Mouse (Mus musculus): ENCODE results near the gene Shc2.

The Shc2 gene

DNA sequence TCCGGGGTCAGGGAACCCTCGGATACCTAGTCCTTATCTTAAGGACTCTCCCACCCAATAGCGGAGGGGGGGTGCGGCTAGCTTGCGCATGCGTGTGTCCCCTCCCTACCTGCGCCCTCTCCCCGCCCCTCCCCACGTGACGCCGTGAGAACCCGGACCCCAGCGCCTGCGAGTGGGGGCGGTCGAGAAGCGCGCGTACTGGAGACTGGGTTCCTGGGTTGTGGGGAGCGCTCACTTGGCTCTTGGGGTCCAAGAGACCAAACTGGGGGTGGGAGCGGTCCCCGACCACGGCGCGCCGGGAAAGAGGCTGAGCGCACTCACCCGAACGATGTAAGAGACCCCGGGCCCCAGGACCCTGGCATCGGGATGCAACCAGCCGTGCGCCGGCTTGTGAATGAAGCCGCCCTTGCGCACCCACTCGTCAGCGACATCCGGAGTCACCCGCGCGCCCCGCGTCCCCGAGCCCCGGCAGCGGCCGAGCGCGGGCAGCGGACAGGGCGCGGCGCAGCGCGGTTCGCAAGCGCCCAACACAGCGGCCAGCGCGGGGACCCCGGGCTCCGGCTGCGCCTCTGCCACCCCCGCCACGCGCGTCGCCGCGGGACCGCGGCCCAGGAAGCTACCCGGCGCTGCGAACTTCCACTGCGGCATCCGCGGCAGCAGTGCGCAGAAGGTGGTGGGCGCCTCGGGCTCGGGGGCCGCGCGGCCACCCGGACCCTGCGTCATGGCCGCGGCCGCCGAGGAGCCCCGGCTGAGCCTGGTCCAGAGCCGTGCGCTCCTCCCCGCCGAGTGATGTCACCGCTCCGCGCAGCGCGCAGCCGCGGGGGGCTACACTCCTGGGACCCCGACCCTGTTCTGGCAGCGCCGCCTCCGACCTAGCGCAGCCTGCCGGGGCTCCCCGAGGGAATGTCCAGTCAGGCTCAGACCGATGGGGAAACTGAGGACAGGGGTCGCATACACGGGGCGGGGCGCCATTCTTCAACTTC lies at the start of gene Shc2:
TSS of gene Shc2 (minus strand) at position 791 of the 983 bp plus-strand sequence.
- TF ChIP-seq GATA4 (IDR thresholded peaks at IDR 0.05; ENCODE audit: insufficient replicate concordance, low read length) = no peak

DNA sequence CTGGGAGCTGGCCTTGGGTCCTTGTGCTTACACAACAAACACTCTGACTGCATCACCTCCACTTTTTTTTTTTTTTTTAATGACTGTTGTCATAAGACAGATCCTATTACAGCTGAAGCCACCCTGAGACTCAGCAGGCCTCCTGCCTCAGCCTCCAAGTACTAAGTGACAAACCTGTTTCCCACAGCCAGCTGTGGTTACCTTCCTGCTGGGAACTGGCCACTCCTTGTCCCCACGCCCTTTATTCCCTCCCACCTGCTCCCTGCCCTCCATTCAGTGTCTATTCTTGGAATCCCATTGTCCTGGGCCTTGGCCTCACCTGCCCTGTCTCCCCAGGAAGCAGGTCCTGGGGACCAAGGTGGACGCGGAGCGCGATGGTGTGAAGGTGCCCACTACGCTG lies 49.8 kb upstream of the Shc2 start:
- TF ChIP-seq GATA4 (IDR thresholded peaks at IDR 0.05; ENCODE audit: insufficient replicate concordance, low read length) = no peak

DNA sequence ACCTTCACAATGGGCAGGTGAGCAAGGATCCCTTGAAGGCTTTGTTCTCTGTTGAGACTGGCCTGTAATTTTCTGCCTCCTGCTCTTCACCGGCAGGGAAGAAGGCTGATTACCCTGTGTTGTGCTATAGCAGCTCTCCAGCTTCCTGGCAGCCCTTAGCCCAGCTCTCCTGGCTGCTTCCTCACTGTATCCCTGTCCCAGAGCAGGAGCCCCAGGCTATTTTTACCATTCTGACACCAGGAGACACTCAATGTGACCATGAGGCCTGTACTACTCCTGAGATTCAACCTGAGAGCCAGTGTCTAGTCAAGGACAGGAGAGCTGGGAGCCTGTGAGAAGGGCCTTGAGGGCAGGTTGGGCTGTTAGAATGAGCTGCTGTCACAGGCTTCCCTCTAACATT lies 49.0 kb upstream of the Shc2 start:
- no peak for TF ChIP-seq GATA4 (IDR thresholded peaks at IDR 0.05; ENCODE audit: insufficient replicate concordance, low read length)

DNA sequence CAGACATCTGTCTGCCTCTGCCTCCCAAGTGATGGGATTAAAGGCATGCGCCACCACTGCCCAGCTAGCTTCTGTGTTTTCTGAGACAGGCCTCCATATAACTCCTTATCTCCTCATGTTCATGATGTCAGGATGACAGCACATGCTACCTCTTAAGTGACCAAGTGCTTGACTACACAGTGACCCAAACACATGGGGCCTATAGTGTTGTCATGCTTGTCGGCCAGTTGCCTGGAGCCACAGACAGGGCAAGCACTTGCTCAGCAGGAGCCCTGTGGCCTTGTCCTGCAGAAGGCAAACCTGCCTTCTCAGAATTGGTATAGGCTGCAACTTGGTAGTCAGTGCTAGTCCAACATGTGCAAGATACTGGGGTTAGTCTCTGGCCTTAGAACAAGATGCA lies 48.5 kb upstream of the Shc2 start:
- TF ChIP-seq GATA4 (IDR thresholded peaks at IDR 0.05; ENCODE audit: insufficient replicate concordance, low read length) = no peak

DNA sequence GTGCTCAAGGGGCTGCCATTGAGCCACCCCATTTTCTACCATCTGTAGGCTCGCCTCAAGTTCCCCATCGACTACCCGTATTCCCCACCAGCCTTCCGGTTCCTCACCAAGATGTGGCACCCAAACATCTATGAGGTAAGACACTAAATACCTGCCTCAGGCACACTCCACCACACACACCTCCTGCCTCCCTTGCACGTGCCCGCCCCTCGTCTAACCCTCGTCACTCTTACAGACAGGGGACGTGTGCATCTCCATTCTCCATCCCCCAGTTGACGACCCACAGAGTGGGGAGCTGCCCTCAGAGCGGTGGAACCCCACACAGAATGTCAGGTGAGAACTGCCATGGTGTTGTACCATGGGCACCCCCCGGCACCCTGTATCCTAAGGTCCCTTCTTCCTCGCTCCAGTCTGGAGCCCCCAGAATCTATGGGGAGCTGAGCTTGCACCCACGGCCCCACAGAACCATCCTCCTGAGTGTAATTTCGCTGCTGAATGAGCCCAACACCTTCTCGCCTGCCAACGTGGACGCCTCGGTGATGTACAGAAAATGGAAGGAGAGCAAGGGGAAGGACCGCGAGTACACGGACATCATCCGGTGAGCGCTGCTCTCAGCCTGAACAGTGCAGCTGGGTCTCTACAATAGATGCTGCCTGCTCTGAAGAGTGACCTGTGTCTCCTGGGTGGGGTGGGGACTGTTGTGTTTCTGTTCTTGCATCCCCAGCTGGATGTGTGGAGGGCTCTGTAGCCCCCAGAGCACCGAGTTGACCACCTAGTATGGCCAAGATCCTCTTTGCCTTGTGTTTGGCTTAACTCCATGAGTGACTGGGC lies 47.3 kb upstream of the Shc2 start:
- no peak for TF ChIP-seq GATA4 (IDR thresholded peaks at IDR 0.05; ENCODE audit: insufficient replicate concordance, low read length)

DNA sequence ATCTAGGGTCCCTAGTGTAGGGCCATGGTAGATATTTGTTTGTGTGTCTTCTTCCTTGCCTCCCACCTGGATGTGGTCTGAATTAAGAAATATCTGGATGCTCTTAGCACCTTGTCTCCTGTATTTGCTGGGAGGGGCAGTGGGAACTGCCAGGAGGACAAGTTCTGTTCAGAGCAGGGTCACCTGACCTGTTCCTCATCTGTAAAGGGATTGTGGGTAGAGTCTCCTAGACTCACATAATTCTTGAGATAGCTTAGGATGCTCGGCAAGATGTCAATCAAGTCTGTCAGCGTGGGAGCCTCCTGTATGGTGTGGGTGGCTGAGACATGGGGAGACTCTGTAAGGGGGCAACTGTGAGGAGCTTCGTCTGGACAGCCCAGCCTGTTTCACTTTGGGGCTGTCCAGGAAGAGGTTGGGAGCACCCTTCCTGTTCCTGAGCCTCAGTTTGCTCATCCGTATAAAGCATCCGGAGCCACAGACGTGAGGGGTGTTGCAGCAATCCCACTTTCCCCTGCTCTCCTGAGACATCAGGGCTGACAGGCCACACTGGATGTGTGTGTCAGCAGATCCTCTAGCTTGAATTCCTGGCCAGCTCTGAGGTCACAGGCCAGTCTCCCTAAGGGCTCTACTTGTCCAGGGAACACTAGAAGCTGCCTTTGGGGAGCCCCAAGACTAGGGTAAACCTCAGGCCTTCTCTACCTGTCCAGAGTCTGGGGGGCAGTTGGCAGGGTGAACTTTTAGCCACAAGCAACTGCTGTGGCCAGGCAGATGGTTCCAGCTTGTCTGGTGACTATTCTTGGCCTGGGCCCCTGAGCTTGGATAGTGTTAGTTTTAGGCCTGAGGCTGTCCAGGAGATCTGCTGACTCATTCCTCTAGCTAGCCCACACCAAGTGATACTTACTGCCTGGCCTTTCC lies 46.3 kb upstream of the Shc2 start:
- no peak for TF ChIP-seq GATA4 (IDR thresholded peaks at IDR 0.05; ENCODE audit: insufficient replicate concordance, low read length)

DNA sequence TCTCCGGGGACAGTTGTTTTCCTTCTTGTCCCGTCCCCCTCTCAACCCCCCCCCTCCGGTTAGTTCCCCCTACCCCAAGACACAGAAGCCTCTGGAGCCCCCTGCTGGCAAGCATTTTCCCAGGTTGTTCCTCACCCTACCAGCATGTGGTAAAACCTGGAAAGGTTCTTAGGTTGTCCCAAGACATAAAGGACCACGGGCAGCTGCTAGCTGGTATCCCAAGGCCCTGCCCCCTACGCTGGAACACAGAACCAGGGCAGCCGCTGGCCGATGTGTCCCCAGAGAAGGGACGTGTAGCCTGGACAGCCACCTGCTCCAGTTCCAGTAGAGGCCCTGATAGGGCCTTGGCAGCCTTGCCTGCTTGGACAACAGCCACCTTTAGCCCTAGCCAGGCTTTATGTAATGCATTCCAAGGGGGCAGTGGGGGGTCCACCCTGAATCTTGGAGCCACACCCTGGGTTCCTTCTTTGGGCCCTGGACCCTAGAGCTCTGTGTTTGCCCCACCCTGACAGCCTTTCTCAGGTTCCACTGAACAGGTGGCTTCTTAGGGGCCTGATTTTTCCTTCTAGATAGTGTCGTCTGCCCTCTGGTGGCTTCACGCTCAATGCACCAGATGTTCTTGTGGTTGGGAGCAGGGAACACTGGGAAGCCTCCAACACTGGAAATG lies 45.3 kb upstream of the Shc2 start:
- TF ChIP-seq GATA4 (IDR thresholded peaks at IDR 0.05; ENCODE audit: insufficient replicate concordance, low read length) = no peak

DNA sequence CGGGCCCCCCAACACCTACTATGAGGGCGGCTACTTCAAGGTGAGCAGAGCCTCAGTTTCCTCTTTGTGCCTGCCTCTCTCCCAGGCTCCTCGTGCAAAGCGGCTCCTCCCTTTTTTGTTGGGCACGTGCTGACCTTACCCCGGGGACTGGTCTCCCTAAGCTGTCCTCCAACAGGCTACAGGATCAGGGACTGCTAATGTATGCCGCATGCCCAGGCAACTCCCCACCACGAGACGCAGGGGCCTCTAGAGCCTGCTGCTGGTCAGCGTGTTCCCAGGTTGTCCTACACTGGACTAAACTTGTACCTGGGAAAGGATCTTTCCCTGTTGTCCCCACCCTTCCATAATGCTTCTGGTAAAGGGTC lies 44.8 kb upstream of the Shc2 start:
- no peak for TF ChIP-seq GATA4 (IDR thresholded peaks at IDR 0.05; ENCODE audit: insufficient replicate concordance, low read length)

DNA sequence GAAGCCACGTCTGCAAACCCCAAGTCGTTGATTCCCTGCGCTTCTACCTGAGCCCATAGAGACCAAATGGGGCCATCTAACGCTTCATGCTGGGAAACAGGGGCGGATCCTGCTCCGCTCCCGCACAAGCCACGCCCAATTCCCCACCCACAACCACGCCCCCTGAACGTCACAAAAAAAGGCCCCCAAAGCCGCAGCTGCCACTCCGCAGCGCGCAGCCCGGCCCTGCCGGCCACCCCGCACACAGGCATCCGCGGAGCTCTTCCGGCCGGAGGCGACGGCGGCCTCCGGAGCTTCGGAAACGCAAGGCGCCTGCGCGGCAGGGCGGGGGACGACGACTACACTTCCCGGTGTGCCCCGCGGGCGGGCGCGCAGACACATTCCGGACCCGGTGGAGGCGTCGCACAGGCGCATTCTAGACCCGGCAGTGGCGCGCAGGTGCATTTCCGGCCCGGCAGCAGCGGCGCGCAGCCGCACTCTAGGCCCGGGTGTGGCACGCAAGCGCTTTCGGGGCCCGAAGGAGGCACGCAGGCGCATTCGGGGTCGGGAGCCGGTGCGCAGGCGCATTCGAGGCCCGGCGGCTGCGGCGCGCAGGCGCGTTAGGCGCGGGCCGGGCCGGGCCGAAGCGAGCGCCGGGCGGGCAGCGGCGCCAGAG lies 44.0 kb upstream of the Shc2 start, which contains the start of gene Cdc34:
TSS of gene Cdc34 (plus strand) at position 605 of the 655 bp plus-strand sequence.
- TF ChIP-seq GATA4 (IDR thresholded peaks at IDR 0.05; ENCODE audit: insufficient replicate concordance, low read length) = peak; percentile 21; the same call in 1 of the 2 replicates

DNA sequence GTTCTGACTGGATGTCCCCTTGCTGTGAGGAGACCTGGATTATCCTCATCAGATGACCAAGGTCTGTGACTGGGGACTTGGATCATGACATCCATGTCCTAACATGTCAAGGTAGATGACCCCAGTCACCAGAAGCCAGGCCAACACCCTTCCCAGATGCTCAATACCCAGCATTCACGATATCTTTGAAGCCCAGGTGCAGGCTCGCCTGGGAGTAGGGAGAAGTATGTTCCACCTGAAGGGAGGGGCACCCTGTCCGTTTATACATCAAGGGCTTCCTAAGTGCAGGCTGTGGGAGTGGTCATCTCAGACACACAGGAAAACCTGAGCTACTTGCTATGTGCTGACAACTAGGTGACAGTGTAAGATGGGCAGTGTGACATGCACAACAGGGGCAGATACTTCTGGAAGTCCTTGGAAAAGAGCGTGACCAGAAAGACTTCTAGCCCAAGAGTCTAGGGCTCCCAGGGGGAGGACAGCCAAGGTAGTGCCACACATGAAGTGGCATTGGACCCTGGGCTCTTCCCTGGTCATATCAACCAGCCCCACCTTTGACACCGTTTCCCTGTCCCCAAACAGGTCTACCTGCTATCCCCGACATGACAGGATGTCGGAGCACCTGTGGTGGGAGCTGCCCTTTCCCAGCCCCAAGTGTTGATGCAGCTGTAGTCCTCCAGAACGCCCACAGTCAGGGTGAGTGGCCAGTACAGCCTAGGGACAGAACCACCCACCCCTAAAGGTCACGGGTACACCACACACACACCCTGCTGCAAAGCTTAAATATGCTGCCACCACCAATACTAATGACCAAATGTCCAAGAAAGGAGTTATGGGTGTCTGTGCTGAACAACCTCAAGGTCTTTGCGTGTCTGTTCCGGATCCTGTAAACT lies 43.1 kb upstream of the Shc2 start:
- no peak for TF ChIP-seq GATA4 (IDR thresholded peaks at IDR 0.05; ENCODE audit: insufficient replicate concordance, low read length)

DNA sequence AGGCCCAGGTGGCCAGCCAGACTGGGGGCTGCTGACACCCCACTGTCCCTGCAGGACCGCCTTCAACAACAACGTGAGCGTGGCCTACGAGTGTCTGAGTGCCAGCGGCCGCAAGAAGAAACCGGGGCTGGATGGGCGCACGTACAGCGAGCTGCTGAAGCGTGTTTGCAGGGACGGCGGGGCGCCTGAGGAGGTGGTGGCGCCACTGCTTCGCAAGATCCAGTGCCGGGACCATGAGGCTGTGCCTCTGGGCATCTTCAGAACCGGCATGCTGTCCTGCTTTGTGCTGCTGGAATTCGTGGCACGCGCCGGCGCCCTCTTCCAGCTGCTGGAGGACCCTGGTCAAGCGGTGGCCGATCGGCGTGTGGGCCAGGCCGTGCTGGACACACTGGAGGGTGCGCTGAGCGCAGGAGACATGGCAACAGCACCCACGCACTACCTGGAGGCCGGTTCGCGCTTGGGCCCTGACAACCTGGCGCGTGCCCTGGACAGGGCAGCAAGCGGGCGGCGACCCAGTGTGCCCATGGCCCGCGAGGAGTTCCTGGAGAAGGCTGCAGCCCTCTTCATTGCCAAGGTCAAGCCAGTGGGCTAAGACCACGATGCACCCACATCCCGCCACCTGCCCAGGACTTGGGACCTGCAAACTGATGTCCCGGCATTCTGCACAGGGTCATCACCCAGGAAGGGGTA lies 37.8 kb upstream of the Shc2 start:
- TF ChIP-seq GATA4 (IDR thresholded peaks at IDR 0.05; ENCODE audit: insufficient replicate concordance, low read length) = no peak

DNA sequence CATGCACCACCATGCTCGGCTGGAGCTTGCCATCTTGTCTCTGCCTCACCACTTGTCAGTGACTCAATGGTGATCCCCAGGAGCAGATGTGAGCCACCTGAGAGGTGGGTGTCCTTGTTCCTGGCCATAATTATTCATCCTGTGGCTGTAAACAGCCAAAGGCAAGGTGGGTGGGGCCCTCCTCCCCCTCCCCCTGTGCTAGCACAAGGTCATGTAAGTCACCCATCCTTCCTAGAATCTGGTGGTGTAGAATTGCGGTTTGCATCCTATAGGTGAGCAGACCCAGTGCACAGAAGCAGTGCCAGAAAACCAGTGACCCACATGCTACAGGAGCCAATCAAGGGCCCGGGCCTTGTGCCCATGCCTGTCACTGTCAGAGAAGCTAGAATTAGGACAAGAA lies 35.3 kb upstream of the Shc2 start:
- no peak for TF ChIP-seq GATA4 (IDR thresholded peaks at IDR 0.05; ENCODE audit: insufficient replicate concordance, low read length)
